Mouse (Mus musculus) myocyte (in vitro differentiated cells): ENCODE data around the gene Cd6.

Experiments used
- CEBPB ChIP-seq: IDR thresholded peaks from 2 replicates; pipeline ENCODE4 v1.6.1; 2011; ENCODE audit warnings: mild to moderate bottlenecking, moderate library complexity; ENCODE audit not compliant: poor library complexity, insufficient read depth, severe bottlenecking
- MAX ChIP-seq: IDR thresholded peaks from one replicate; pipeline ENCODE4 v1.6.1; 2011; ENCODE audit warnings: low read depth, mild to moderate bottlenecking, control low read depth
- POLR2A ChIP-seq: IDR thresholded peaks from one replicate; pipeline ENCODE4 v1.6.1; 2011; ENCODE audit warnings: low read depth, mild to moderate bottlenecking, control low read depth, moderate library complexity; ENCODE audit not compliant: insufficient read length
- POLR2AphosphoS2 ChIP-seq: IDR thresholded peaks from one replicate; pipeline ENCODE4 v1.6.1; 2011; ENCODE audit warnings: low read depth, control low read depth; ENCODE audit not compliant: insufficient read length
- USF1 ChIP-seq: IDR thresholded peaks from one replicate; pipeline ENCODE4 v1.6.1; 2011; ENCODE audit warnings: low read depth, mild to moderate bottlenecking, control low read depth, moderate library complexity

GRCm38 (mm10) chr19:10870676-10871075, 40.8 kb upstream of the Cd6 start:
- no peak for TF ChIP-seq CEBPB
- no peak for TF ChIP-seq POLR2A
- no peak for TF ChIP-seq USF1
- TF ChIP-seq POLR2AphosphoS2 = no peak
- TF ChIP-seq MAX = no peak
